Mouse (Mus musculus) stomach, embryonic 16.5 days (tissue): ENCODE results near the gene Ccdc121. TPM values are rescaled to one million over a fixed set of nuclear protein-coding genes. Genes with fewer than 3 reads are reported as not detected.

ENCODE experiments used
- polyA plus RNA-seq: library from polyadenylated mRNA; unstranded; fragments of >200 nt; fragmentation: Nextera tagmentation; extraction: Ambion mirVana; gene quantifications from 2 replicates; pipeline ENCODE4 v1.2.1, GENCODE M21; 2015

The Ccdc121 gene
- polyA plus RNA-seq, 1 experiment from 2014 or later: 0.06 TPM

Other genes starting within 250 kb of the Ccdc121 start
- gene Cnih3, start 158.8 kb downstream of the Ccdc121 start, polyA plus RNA-seq: 0.17 and 0.44 TPM in 2 replicates
- gene Dnah14, start 65.1 kb upstream of the Ccdc121 start, polyA plus RNA-seq: 1.1 and 1.4 TPM in 2 replicates